Mouse (Mus musculus) hindbrain, embryonic 16.5 days (tissue): ENCODE measurements at regions not wholly inside any gene's neighbourhood (a gene's known extent, or its start where the extent isn't known, plus 50 kb on each side); places are given as distances from the start of the nearest gene placed in this dataset.

Experiments
- ATAC-seq: fragments of 200-750 bp; cut with Nextera tagmentation; 2 replicates; pipeline ENCODE4 v1.8.0; 2017; ENCODE audit warnings: moderate TSS enrichment, moderate library complexity
- H3K27ac ChIP-seq: fragments of 300-500 bp; sonication (generic); 2 replicates; pipeline ENCODE4 v1.5.1; 2014; ENCODE audit warnings: low read depth, mild to moderate bottlenecking, control low read depth, low read length, moderate library complexity
- H3K27me3 ChIP-seq: fragments of 300-500 bp; sonication (generic); replicated peaks from 2 replicates; pipeline ENCODE4 v1.6.1; 2014; ENCODE audit warnings: low read length; ENCODE audit not compliant: control insufficient read depth, insufficient read depth
- H3K36me3 ChIP-seq: fragments of 300-500 bp; sonication (generic); 2 replicates; pipeline ENCODE4 v1.6.1; 2014; ENCODE audit warnings: mild to moderate bottlenecking, low read length, moderate library complexity, mixed read lengths; ENCODE audit not compliant: control insufficient read depth, insufficient read depth
- H3K4me1 ChIP-seq: fragments of 300-500 bp; sonication (generic); 2 replicates; pipeline ENCODE4 v1.6.1; 2014; ENCODE audit warnings: low read depth, low read length; ENCODE audit not compliant: control insufficient read depth, insufficient read depth
- H3K4me2 ChIP-seq: fragments of 300-500 bp; sonication (generic); 2 replicates; pipeline ENCODE4 v1.6.1; 2014; ENCODE audit warnings: mild to moderate bottlenecking, low read length, control low read depth, moderate library complexity
- H3K4me3 ChIP-seq: fragments of 300-500 bp; sonication (generic); 2 replicates; pipeline ENCODE4 v1.5.1; 2014; ENCODE audit warnings: mild to moderate bottlenecking, low read length, control low read depth, moderate library complexity
- H3K9ac ChIP-seq: fragments of 300-500 bp; sonication (generic); 2 replicates; pipeline ENCODE4 v1.6.1; 2014; ENCODE audit warnings: low read depth, mild to moderate bottlenecking, control low read depth, low read length, moderate library complexity
- H3K9me3 ChIP-seq: fragments of 300-500 bp; sonication (generic); 2 replicates; pipeline ENCODE4 v1.6.1; 2014; ENCODE audit warnings: mild to moderate bottlenecking, low read length, moderate library complexity; ENCODE audit not compliant: control insufficient read depth
- WGBS: fragments of 180-500 bp; shearing (Covaris S2); extraction: QIAGEN DNeasy Blood & Tissue Kit; methylation state at CpG from one replicate; pipeline ENCODE4 v1.1.7; 2014; 5-methylcytosine and 5-hydroxymethylcytosine counted together

GRCm38 (mm10) chr7:37376207-37376606, 397.2 kb downstream of the Zfp536 start:
- H3K36me3 ChIP-seq: no peaks in the 10 kb centered on the region
- no peak for ATAC-seq

GRCm38 (mm10) chr7:37377889-37378521, 395.4 kb downstream of the Zfp536 start:
- Histone ChIP-seq H3K27ac (no peak overlapping the region), H3K4me3 (no peak overlapping the region), H3K36me3 (no peaks in the 10 kb centered on the region), H3K27me3 (no peaks in the 10 kb centered on the region), H3K4me1 (peaks cover 3% of the 10 kb centered on the region; the same call in 1 of the 2 replicates), H3K9ac (peak overlapping the region; percentile 36; the same call in 1 of the 2 replicates), H3K9me3 (no peaks in the 10 kb centered on the region), H3K4me2 (peak overlapping the region; percentile 44)
- 39% methylated on average over 19 of the region's 19 CpGs for WGBS
- ATAC-seq: peak; percentile 62

More at GRCm38 (mm10) chr7:37376207-37376606, 397.2 kb downstream of the Zfp536 start:
- Histone ChIP-seq H3K27me3 (no peaks in the 10 kb centered on the region), H3K9me3 (no peaks in the 10 kb centered on the region), H3K4me3 (no peak overlapping the region), H3K4me1 (peaks cover 3% of the 10 kb centered on the region; the same call in 1 of the 2 replicates), H3K9ac (no peak overlapping the region; the same call in 1 of the 2 replicates), H3K27ac (no peak overlapping the region), H3K4me2 (no peak overlapping the region)
- WGBS: 13% methylated on average over 6 of the region's 6 CpGs

- 94% methylated on average over 8 of the region's 8 CpGs for WGBS
- no peaks in the 10 kb centered on the region for H3K36me3 ChIP-seq
- H3K4me2 ChIP-seq: no peak overlapping the region
- H3K4me3 ChIP-seq: no peak overlapping the region
- no peak for ATAC-seq
- no peaks in the 10 kb centered on the region for H3K9me3 ChIP-seq
- no peak overlapping the region for H3K27ac ChIP-seq
- H3K4me1 ChIP-seq: no peaks in the 10 kb centered on the region; the same call in 1 of the 2 replicates
- H3K27me3 ChIP-seq: no peaks in the 10 kb centered on the region
- no peak overlapping the region for H3K9ac ChIP-seq
These were observed 385.6 kb downstream of the Zfp536 start for GRCm38 (mm10) chr7:37387871-37388270.

- H3K4me1 ChIP-seq: no peaks in the 10 kb centered on the region; the same call in 1 of the 2 replicates
- no peaks in the 10 kb centered on the region for H3K9me3 ChIP-seq
- no peak overlapping the region for H3K4me2 ChIP-seq
- H3K9ac ChIP-seq: no peak overlapping the region
- H3K27ac ChIP-seq: no peak overlapping the region
- H3K36me3 ChIP-seq: no peaks in the 10 kb centered on the region
- no peaks in the 10 kb centered on the region for H3K27me3 ChIP-seq
- no peak overlapping the region for H3K4me3 ChIP-seq
- peak; percentile 60 for ATAC-seq
- 70% methylated on average over 22 of the region's 22 CpGs for WGBS
These were observed 384.4 kb downstream of the Zfp536 start for GRCm38 (mm10) chr7:37388843-37389702.

GRCm38 (mm10) chr7:37389703-37390087, 383.7 kb downstream of the Zfp536 start:
- no peak for ATAC-seq
- no peaks in the 10 kb centered on the region for H3K27me3 ChIP-seq
- no peaks in the 10 kb centered on the region for H3K9me3 ChIP-seq
- WGBS: 98% methylated on average over 2 of the region's 2 CpGs
- no peaks in the 10 kb centered on the region for H3K36me3 ChIP-seq
- H3K27ac ChIP-seq: no peak overlapping the region
- no peak overlapping the region for H3K4me3 ChIP-seq
- H3K9ac ChIP-seq: no peak overlapping the region
- H3K4me2 ChIP-seq: no peak overlapping the region
- peaks cover under 1% of the 10 kb centered on the region for H3K4me1 ChIP-seq

- no peak overlapping the region for H3K27ac ChIP-seq
- ATAC-seq: no peak
- H3K9ac ChIP-seq: no peak overlapping the region
- WGBS: 96% methylated on average over 7 of the region's 7 CpGs
- peaks cover 6% of the 10 kb centered on the region for H3K4me1 ChIP-seq
- no peaks in the 10 kb centered on the region for H3K27me3 ChIP-seq
- no peaks in the 10 kb centered on the region for H3K36me3 ChIP-seq
- H3K9me3 ChIP-seq: no peaks in the 10 kb centered on the region
- no peak overlapping the region for H3K4me2 ChIP-seq
- no peak overlapping the region for H3K4me3 ChIP-seq
These were observed 383.2 kb downstream of the Zfp536 start for GRCm38 (mm10) chr7:37390271-37390670.

GRCm38 (mm10) chr7:37392122-37392521, 381.3 kb downstream of the Zfp536 start:
- H3K27ac ChIP-seq: 0 out of 2 replicates have a peak overlapping the region, but pooled peaks have one; percentile 17
- 82% methylated on average over 6 of the region's 6 CpGs for WGBS
- no peak overlapping the region for H3K9ac ChIP-seq
- peaks cover 7% of the 10 kb centered on the region for H3K4me1 ChIP-seq
- no peaks in the 10 kb centered on the region for H3K27me3 ChIP-seq
- H3K9me3 ChIP-seq: no peaks in the 10 kb centered on the region
- H3K4me2 ChIP-seq: no peak overlapping the region
- H3K4me3 ChIP-seq: no peak overlapping the region
- no peaks in the 10 kb centered on the region for H3K36me3 ChIP-seq
- no peak for ATAC-seq

GRCm38 (mm10) chr7:37392604-37393003, 380.8 kb downstream of the Zfp536 start:
- H3K36me3 ChIP-seq: no peaks in the 10 kb centered on the region
- peak overlapping the region; percentile 54 for H3K27ac ChIP-seq
- peaks cover 7% of the 10 kb centered on the region for H3K4me1 ChIP-seq
- no peak overlapping the region for H3K4me3 ChIP-seq
- H3K4me2 ChIP-seq: no peak overlapping the region
- H3K27me3 ChIP-seq: no peaks in the 10 kb centered on the region
- ATAC-seq: 0 out of 2 replicates have a peak, but pooled peaks have one; percentile 45
- WGBS: 67% methylated on average over 8 of the region's 8 CpGs
- H3K9ac ChIP-seq: no peak overlapping the region
- H3K9me3 ChIP-seq: no peaks in the 10 kb centered on the region

- Histone ChIP-seq H3K36me3 (no peaks in the 10 kb centered on the region), H3K27me3 (no peaks in the 10 kb centered on the region), H3K9me3 (no peaks in the 10 kb centered on the region), H3K9ac (no peak overlapping the region), H3K4me2 (no peak overlapping the region), H3K27ac (peak overlapping the region; percentile 54), H3K4me1 (peaks cover 7% of the 10 kb centered on the region), H3K4me3 (no peak overlapping the region)
- 64% methylated on average over 3 of the region's 3 CpGs for WGBS
- no peak for ATAC-seq
These were observed 380.4 kb downstream of the Zfp536 start for GRCm38 (mm10) chr7:37393071-37393470.
